Mouse (Mus musculus): ENCODE data around the gene A930002H24Rik. TPM values are rescaled to one million over a fixed set of nuclear protein-coding genes. Genes with fewer than 3 reads are reported as not detected.

A930002H24Rik gene
- total and polyA plus RNA-seq, 2 experiments = 0.74 TPM; not detected in 1

- Histone ChIP-seq H3K79me2 (ENCODE audit: control insufficient read depth, insufficient read depth, low read length) (no peaks in the 10 kb centered on the region), H3K9ac (ENCODE audit: low read depth, low read length) (no peak overlapping the region), H3K27ac (replicated peaks; ENCODE audit: insufficient read depth, low read depth, low read length) (no peak overlapping the region), H3K4me3 (ENCODE audit: insufficient read depth, low read depth, low read length) (no peak overlapping the region), H3K36me3 (ENCODE audit: control insufficient read depth, insufficient read depth, low read length) (no peaks in the 10 kb centered on the region), H3K27me3 (ENCODE audit: control insufficient read depth, insufficient read depth, low read length) (no peaks in the 10 kb centered on the region), H3K4me1 (ENCODE audit: control insufficient read depth, insufficient read depth, low read length) (no peaks in the 10 kb centered on the region)
- TF ChIP-seq CTCF (IDR thresholded peaks at IDR 0.05; ENCODE audit: low read depth, low read length) (no peak), POLR2A (IDR thresholded peaks at IDR 0.05; ENCODE audit: extremely low read depth, insufficient read depth, low read length) (no peak)
- 87% methylated on average over 6 of the region's 6 CpGs for WGBS
- DNase-seq (ENCODE audit: extremely low read depth, low read depth, low spot score) = no peak
These were observed 50.0 kb downstream of the A930002H24Rik start for GRCm38 (mm10) chr17:63813552-63813951.

Other genes with a start within 250 kb of the A930002H24Rik start
- gene Fer, start 729 bp downstream of the A930002H24Rik start, total RNA-seq (2014; rRNA removed) = 9.6 and 12.0 TPM in 2 replicates
- gene Fer, start 729 bp downstream of the A930002H24Rik start, polyA plus RNA-seq (2012; rRNA removed) = 1.2 and 1.3 TPM in 2 replicates

Data from liver, adult 2 months (tissue).